Mouse (Mus musculus) neural tube, embryonic 11.5 days (tissue): Measurements from ENCODE around the gene Iqgap2. TPM values are rescaled to one million over a fixed set of nuclear protein-coding genes. Genes with fewer than 3 reads are reported as not detected.

ENCODE experiments used
- ATAC-seq: fragments of 200-750 bp; cut with Nextera tagmentation; 2 replicates; pipeline ENCODE4 v1.8.0; 2017; ENCODE audit warnings: moderate number of reproducible peaks, mild to moderate bottlenecking, moderate TSS enrichment, moderate library complexity; ENCODE audit not compliant: insufficient read depth, low FRiP score, low TSS enrichment
- DNase-seq: peaks from one replicate; pipeline ENCODE4 v3.0.0-alpha.2; 2015; ENCODE audit warnings: low spot score
- H3K27ac ChIP-seq: fragments of 300-500 bp; sonication (generic); 2 replicates; pipeline ENCODE4 v1.5.1; 2014; ENCODE audit warnings: low read depth, mild to moderate bottlenecking, low read length
- H3K27me3 ChIP-seq: fragments of 300-500 bp; sonication (generic); 2 replicates; pipeline ENCODE4 v1.6.1; 2014; ENCODE audit warnings: mild to moderate bottlenecking, low read length, mixed read lengths; ENCODE audit not compliant: control insufficient read depth, insufficient read depth
- H3K36me3 ChIP-seq: fragments of 300-500 bp; sonication (generic); 2 replicates; pipeline ENCODE4 v1.6.1; 2014; ENCODE audit warnings: mild to moderate bottlenecking, low read length, moderate library complexity, mixed read lengths; ENCODE audit not compliant: control insufficient read depth, insufficient read depth
- H3K4me1 ChIP-seq: fragments of 300-500 bp; sonication (generic); 2 replicates; pipeline ENCODE4 v1.6.1; 2014; ENCODE audit warnings: low read length, mixed read lengths; ENCODE audit not compliant: control insufficient read depth, insufficient read depth
- H3K4me2 ChIP-seq: fragments of 300-500 bp; sonication (generic); 2 replicates; pipeline ENCODE4 v1.6.1; 2014; ENCODE audit warnings: low read depth, mild to moderate bottlenecking, moderate library complexity
- H3K4me3 ChIP-seq: fragments of 300-500 bp; sonication (generic); 2 replicates; pipeline ENCODE4 v1.5.1; 2014; ENCODE audit warnings: low read depth, low read length
- H3K9ac ChIP-seq: fragments of 300-500 bp; sonication (generic); 2 replicates; pipeline ENCODE4 v1.6.1; 2014; ENCODE audit warnings: mild to moderate bottlenecking, low read length
- H3K9me3 ChIP-seq: fragments of 300-500 bp; sonication (generic); 2 replicates; pipeline ENCODE4 v1.6.1; 2016; ENCODE audit warnings: low read length; ENCODE audit not compliant: control insufficient read depth
- WGBS: fragments of 180-500 bp; shearing (Covaris S2); extraction: QIAGEN DNeasy Blood & Tissue Kit; methylation state at CpG from one replicate; pipeline ENCODE4 v1.1.7; 2014; 5-methylcytosine and 5-hydroxymethylcytosine counted together
- polyA plus RNA-seq: library from polyadenylated mRNA; unstranded; fragments of >200 nt; fragmentation: Nextera tagmentation; extraction: Ambion mirVana; gene quantifications from 2 replicates; pipeline ENCODE4 v1.2.1, GENCODE M21; 2014

Gene Iqgap2
- polyA plus RNA-seq, 1 experiment from 2014 or later = 15.3 TPM

DNA sequence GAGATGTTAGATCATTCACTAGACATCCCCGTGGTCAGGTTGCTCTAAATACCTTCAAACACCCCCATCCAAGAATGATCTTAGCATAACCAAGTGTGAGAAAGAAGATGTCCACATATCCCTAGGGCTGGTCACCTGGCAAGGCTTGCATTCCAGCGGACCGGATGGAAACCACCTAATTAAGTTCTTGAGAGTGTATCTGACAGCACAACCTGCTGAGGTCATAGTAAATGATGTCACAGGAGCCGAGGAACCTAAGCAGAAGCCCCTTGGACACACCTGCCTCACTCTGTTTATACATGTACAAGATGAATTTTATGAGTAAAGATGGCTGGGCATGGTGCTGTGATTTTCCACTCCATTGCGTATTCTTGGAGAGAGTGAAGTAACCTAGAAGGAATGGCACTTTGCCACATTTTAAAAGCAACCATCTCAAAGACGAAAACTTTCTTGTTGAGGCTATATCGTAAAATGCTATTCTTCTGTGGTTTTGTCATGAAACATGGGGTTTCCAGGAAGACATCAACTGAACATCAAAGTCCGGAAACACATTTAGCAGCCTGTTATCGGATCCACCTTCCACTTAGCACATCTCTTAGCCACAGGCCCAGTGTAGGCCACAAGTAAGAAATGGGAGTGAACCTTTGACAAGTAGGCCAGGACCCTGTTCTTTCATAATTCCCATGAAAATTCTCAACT is 179.0 kb downstream of the Iqgap2 start:
- 90% methylated on average over 9 of the region's 9 CpGs for WGBS
- no peak for ATAC-seq
- no peaks in the 10 kb centered on the region for H3K27me3 ChIP-seq

DNA sequence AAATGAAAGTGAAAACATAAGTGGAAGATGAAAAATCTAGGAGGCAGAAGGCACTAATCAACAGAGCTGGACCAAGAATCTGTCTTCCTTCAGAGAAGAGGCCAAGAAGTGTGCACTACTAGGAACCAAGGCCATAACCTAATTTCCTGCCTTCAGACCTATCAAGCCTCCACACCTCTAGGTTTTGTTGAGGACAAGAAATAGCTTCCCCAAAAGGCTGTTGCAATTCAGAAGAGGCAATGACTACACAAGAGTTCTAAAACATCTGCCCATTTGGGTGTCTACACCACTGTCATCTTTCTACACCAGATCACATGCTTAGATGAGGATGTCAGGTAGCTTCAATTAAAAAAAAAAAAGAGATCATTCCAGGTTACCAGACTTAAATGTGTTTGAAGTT is 179.7 kb downstream of the Iqgap2 start:
- Histone ChIP-seq H3K36me3 (no peaks in the 10 kb centered on the region), H3K9ac (no peak overlapping the region), H3K27ac (no peak overlapping the region), H3K4me3 (no peak overlapping the region), H3K27me3 (no peaks in the 10 kb centered on the region), H3K4me2 (no peak overlapping the region), H3K9me3 (no peaks in the 10 kb centered on the region), H3K4me1 (no peaks in the 10 kb centered on the region)
- ATAC-seq (no peak), DNase-seq (no peak)

More for the DNA sequence above, 179.0 kb downstream of the Iqgap2 start:
- H3K4me2 ChIP-seq = no peak overlapping the region
- H3K9ac ChIP-seq = no peak overlapping the region
- H3K9me3 ChIP-seq = no peaks in the 10 kb centered on the region
- no peak overlapping the region for H3K27ac ChIP-seq
- no peak for DNase-seq
- no peak overlapping the region for H3K4me3 ChIP-seq
- no peaks in the 10 kb centered on the region for H3K4me1 ChIP-seq
- H3K36me3 ChIP-seq = no peaks in the 10 kb centered on the region

DNA sequence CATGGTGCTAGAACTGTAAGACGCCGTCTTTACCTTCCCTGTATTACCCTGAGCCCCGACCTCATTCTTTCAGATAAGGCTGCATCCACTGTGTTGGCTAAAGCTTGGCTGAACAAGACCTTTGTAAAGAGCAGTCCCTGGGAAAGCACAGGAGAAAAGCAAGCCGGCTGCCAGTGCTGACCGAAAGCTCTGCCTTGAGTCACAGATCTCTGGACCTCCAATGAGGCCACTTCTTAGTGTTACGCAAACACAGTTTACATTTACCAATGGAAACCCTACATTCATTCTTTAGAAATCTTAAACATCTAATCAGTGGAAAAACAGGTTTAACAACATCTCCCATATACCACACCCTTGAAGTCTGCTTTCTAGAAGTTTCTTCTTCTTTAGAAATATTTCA is 186.1 kb downstream of the Iqgap2 start:
- no peaks in the 10 kb centered on the region for H3K27me3 ChIP-seq
- DNase-seq = no peak
- no peaks in the 10 kb centered on the region for H3K36me3 ChIP-seq
- no peak overlapping the region for H3K9ac ChIP-seq
- H3K4me3 ChIP-seq = no peak overlapping the region
- 97% methylated on average over 6 of the region's 6 CpGs for WGBS
- no peak overlapping the region for H3K27ac ChIP-seq
- no peaks in the 10 kb centered on the region for H3K4me1 ChIP-seq
- H3K9me3 ChIP-seq = no peaks in the 10 kb centered on the region
- ATAC-seq = no peak
- no peak overlapping the region for H3K4me2 ChIP-seq

DNA sequence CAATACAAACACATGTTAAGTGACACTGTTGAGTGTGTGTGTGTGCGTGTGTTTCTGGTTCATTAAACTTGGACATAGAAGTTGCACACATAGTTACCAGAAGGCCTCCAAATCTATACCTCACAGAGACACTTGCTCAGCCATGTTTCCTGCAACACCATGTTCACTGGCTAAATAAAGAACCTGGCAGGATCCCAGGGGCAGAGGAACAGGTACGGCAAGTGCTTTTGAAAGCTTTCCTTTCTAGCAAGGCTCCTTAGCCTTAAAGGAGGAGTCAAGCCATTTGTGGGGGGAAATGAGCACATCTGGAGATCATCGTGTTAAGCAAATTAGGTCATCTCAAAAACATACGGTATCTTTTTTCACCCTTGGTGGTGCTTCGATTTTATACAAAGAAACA is 188.3 kb downstream of the Iqgap2 start:
- no peak overlapping the region for H3K4me3 ChIP-seq
- H3K9ac ChIP-seq = no peak overlapping the region
- H3K4me2 ChIP-seq = no peak overlapping the region
- DNase-seq (no peak), ATAC-seq (no peak)
- no peak overlapping the region for H3K27ac ChIP-seq
- 85% methylated on average over 5 of the region's 5 CpGs for WGBS
- no peaks in the 10 kb centered on the region for H3K9me3 ChIP-seq
- no peaks in the 10 kb centered on the region for H3K27me3 ChIP-seq
- H3K36me3 ChIP-seq = no peaks in the 10 kb centered on the region
- H3K4me1 ChIP-seq = no peaks in the 10 kb centered on the region

DNA sequence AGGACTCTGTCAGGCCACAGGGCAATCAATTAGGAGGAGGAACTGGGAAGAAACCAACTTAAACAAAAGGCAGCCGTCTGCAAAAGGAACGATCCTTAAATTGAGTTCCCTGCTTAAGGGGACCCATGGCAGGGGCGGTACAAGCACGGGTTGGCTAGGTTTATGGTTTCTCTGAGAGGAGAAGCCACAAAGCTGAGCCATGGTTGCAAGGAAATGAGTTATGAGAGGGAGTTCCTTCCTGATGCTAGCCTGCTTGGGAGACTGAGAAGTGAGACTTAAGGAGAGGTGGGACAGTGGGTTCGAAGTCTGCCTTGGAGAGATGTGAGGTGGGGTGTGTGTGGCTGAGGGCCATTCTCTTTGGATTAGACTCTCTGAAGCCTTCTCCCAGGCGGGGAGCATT is 193.8 kb downstream of the Iqgap2 start:
- Histone ChIP-seq H3K27me3 (no peaks in the 10 kb centered on the region), H3K4me2 (no peak overlapping the region), H3K4me1 (no peaks in the 10 kb centered on the region), H3K9ac (no peak overlapping the region), H3K4me3 (no peak overlapping the region), H3K36me3 (no peaks in the 10 kb centered on the region), H3K27ac (no peak overlapping the region), H3K9me3 (no peaks in the 10 kb centered on the region)
- no peak for DNase-seq
- WGBS = 34% methylated on average over 6 of the region's 6 CpGs
- ATAC-seq = no peak

DNA sequence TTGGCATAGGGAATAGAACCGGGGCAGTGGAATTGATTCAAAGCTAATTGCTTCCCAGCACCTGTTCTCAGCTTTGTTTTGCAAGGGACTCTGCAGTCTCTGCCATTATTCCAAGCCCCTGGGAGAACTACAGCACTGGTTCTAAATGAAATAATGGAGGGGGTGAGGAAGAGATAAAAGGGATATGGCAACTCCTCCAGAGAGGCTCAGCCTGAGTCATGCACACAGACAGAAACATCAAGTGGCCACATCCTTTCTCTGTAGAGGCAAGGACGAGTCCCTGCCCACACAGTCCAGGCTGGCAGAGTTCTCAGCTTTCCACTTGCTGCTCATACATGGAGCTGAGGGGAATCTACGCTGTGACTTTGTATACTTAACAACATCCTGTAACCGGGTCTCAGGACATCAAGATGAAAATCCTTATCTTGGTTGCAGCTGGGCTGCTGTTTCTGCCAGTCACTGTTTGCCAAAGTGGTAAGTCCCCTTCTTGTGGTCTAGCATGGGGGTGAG is 195.0 kb downstream of the Iqgap2 start, which contains the start of gene F2rl2:
Gene F2rl2 (plus strand): TSS at position 200 of the 510 bp plus-strand sequence.
- ATAC-seq = no peak
- Histone ChIP-seq H3K9ac (no peak within 1 kb of the TSS), H3K9me3 (no peaks in the 10 kb centered on the region), H3K27ac (no peak within 1 kb of the TSS), H3K4me2 (no peak within 1 kb of the TSS), H3K4me3 (no peak within 1 kb of the TSS), H3K36me3 (no peaks in the 10 kb centered on the region), H3K27me3 (no peaks in the 10 kb centered on the region), H3K4me1 (no peaks in the 10 kb centered on the region)
- DNase-seq = no peak
- WGBS = 64% methylated on average over 4 of the region's 4 CpGs

DNA sequence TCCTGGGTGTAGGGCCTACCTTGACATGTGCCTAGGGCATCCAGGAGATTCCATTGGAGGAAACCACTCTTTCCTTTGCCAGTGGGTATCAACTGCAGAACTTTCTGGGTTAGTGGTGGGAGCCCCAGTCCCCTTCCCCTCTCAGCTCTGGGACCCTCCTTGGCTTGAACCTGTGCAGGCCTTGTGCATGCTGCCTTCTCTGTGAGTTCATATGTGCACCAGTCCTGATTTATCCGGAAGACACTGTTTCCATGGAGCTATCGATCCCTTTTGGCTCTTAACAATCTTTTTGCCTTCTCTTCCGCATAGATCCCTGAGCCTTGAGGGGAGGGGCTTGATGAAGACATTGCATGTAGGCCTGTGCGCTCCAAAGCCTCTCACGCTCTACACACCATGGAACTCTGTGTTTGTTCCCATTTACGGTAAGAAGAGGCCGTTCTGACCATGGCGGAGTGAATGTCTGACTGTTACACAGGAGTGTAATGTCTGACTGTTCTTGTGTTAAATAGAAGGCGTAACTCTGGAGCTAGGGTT is 195.5 kb downstream of the Iqgap2 start:
- Histone ChIP-seq H3K9ac (no peak overlapping the region), H3K9me3 (no peaks in the 10 kb centered on the region), H3K4me2 (no peak overlapping the region), H3K27ac (no peak overlapping the region), H3K4me1 (no peaks in the 10 kb centered on the region), H3K36me3 (no peaks in the 10 kb centered on the region), H3K4me3 (no peak overlapping the region), H3K27me3 (no peaks in the 10 kb centered on the region)
- no peak for ATAC-seq
- DNase-seq = no peak
- 85% methylated on average over 9 of the region's 9 CpGs for WGBS

DNA sequence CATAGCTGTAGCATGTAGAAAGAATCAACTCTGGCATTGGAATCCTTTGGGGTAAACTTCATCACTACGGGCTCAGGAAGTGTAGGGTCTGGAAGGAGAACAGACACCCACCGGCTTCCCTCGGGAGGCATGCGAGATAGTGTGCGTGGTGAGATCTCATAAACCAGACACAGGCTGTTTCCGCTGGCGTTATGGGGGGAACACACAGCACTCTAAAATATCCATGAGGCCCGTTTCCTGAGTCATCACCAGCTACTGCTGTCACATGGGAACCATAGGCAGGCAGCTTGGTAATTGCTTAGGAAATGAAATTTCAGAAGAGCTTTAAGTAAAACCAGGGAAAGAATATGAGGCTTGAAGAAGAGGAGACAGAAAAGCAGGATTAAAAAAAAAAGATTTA is 199.5 kb downstream of the Iqgap2 start:
- Histone ChIP-seq H3K27ac (no peak overlapping the region), H3K9me3 (no peaks in the 10 kb centered on the region), H3K36me3 (no peaks in the 10 kb centered on the region), H3K9ac (no peak overlapping the region), H3K4me3 (no peak overlapping the region), H3K27me3 (no peaks in the 10 kb centered on the region), H3K4me1 (no peaks in the 10 kb centered on the region), H3K4me2 (no peak overlapping the region)
- DNase-seq (no peak), ATAC-seq (no peak)
- WGBS = 89% methylated on average over 8 of the region's 8 CpGs

DNA sequence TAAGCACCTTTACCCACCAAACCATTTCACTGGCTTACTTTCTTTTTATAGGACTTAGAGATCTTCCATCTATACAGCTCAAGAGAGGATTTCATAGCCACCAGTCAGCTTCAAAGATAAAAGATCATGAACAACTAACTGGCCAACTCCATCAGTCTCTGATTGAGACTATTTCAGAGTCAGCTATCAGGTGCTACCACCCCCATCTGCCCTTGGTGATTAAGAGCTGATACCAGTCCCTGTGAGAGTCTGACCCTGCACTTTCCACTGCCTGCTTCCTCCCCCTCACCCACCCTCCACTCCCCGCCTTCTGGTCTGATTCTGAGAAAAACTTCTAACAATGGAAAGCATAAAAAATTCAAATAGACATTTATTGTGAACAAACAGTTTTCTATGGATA is 203.1 kb downstream of the Iqgap2 start:
- Histone ChIP-seq H3K4me1 (no peaks in the 10 kb centered on the region), H3K27me3 (no peaks in the 10 kb centered on the region), H3K27ac (no peak overlapping the region), H3K9ac (no peak overlapping the region), H3K4me2 (no peak overlapping the region), H3K36me3 (no peaks in the 10 kb centered on the region), H3K4me3 (no peak overlapping the region), H3K9me3 (no peaks in the 10 kb centered on the region)
- ATAC-seq (no peak), DNase-seq (no peak)
- 81% methylated on average over 1 of the region's 1 CpGs for WGBS
